Mouse (Mus musculus) brown adipose tissue, adult 24 weeks (tissue): ENCODE measurements around the gene Hamp2. TPM values are rescaled to one million over a fixed set of nuclear protein-coding genes. Genes with fewer than 3 reads are reported as not detected.
"Not testable (repeated sequence)": the region's sequence is repeated elsewhere in the genome, so short reads cannot be mapped to it uniquely, and the experiment has no call there.

Experiments
- H3K27ac ChIP-seq: fragments of 200-500 bp; replicated peaks from 2 replicates; pipeline ENCODE4 v1.5.1; 2012; ENCODE audit warnings: low read depth, mild to moderate bottlenecking, low read length
- H3K4me1 ChIP-seq: fragments of 200-500 bp; 2 replicates; pipeline ENCODE4 v1.6.1; 2012; ENCODE audit warnings: low read length, mixed read lengths; ENCODE audit not compliant: control insufficient read depth, insufficient read depth, insufficient read length
- H3K4me3 ChIP-seq: fragments of 200-500 bp; 2 replicates; pipeline ENCODE4 v1.5.1; 2012; ENCODE audit warnings: low read depth, mild to moderate bottlenecking, low read length, moderate library complexity; ENCODE audit not compliant: insufficient read depth
- polyA plus RNA-seq: library from polyadenylated mRNA; stranded (reverse); fragments of >200 nt; gene quantifications from 2 replicates; pipeline ENCODE4 v1.2.4, GENCODE M21; 2012; ENCODE audit not compliant: missing spikeins, insufficient read depth, insufficient read length

The Hamp2 gene
- polyA plus RNA-seq, 1 experiment = not detected

- H3K27ac ChIP-seq, H3K4me1 ChIP-seq, H3K4me3 ChIP-seq: not testable (repeated sequence)
Observed at GRCm38 (mm10) chr7:30940070-30940469, 15.6 kb upstream of the Hamp2 start.

GRCm38 (mm10) chr7:30935422-30936099 lies 11.1 kb upstream of the Hamp2 start:
- not testable (repeated sequence) for H3K4me1 ChIP-seq, H3K27ac ChIP-seq, H3K4me3 ChIP-seq

GRCm38 (mm10) chr7:30924071-30924470 lies 410 bp downstream of the Hamp2 start:
- Histone ChIP-seq H3K27ac (no peak overlapping the region), H3K4me1 (no peaks in the 10 kb centered on the region), H3K4me3 (no peak overlapping the region)

- not testable (repeated sequence) for H3K4me3 ChIP-seq, H3K27ac ChIP-seq, H3K4me1 ChIP-seq
Observed at GRCm38 (mm10) chr7:30922490-30922889, 2.0 kb downstream of the Hamp2 start.

GRCm38 (mm10) chr7:30920217-30920616 lies 4.3 kb downstream of the Hamp2 start:
- no peak overlapping the region for H3K27ac ChIP-seq
- H3K4me3 ChIP-seq = no peak overlapping the region
- H3K4me1 ChIP-seq = no peaks in the 10 kb centered on the region

GRCm38 (mm10) chr7:30917219-30917618 lies 7.3 kb downstream of the Hamp2 start:
- Histone ChIP-seq H3K4me3 (no peak overlapping the region), H3K27ac (no peak overlapping the region), H3K4me1 (no peaks in the 10 kb centered on the region)

- Histone ChIP-seq H3K27ac (no peak overlapping the region), H3K4me1 (no peaks in the 10 kb centered on the region), H3K4me3 (no peak overlapping the region)
Observed at GRCm38 (mm10) chr7:30916713-30917112, 7.8 kb downstream of the Hamp2 start.

GRCm38 (mm10) chr7:30914732-30915131 lies 9.7 kb downstream of the Hamp2 start, which contains the start of gene Mag:
Gene Mag, minus strand, starts transcription at chr7:30914873.
- no peaks in the 10 kb centered on the region for H3K4me1 ChIP-seq
- H3K27ac ChIP-seq = no peak within 1 kb of the TSS
- no peak within 1 kb of the TSS for H3K4me3 ChIP-seq

GRCm38 (mm10) chr7:30909773-30910172 lies 14.7 kb downstream of the Hamp2 start:
- no peak overlapping the region for H3K27ac ChIP-seq
- H3K4me1 ChIP-seq = peaks cover 3% of the 10 kb centered on the region; the same call in 1 of the 2 replicates
- no peak overlapping the region for H3K4me3 ChIP-seq

- Histone ChIP-seq H3K27ac (no peak overlapping the region), H3K4me1 (peaks cover 3% of the 10 kb centered on the region; the same call in 1 of the 2 replicates), H3K4me3 (0 out of 2 replicates have a peak overlapping the region, but pooled peaks have one; percentile 12)
Observed at GRCm38 (mm10) chr7:30908992-30909431, 15.5 kb downstream of the Hamp2 start.

- 0 out of 2 replicates have a peak overlapping the region, but pooled peaks have one; percentile 12 for H3K4me3 ChIP-seq
Observed at GRCm38 (mm10) chr7:30908277-30908991, 16.0 kb downstream of the Hamp2 start.

GRCm38 (mm10) chr7:30904042-30904441 lies 20.4 kb downstream of the Hamp2 start:
- peaks cover 2% of the 10 kb centered on the region; the same call in 1 of the 2 replicates for H3K4me1 ChIP-seq
- no peak overlapping the region for H3K27ac ChIP-seq
- no peak overlapping the region for H3K4me3 ChIP-seq

More at GRCm38 (mm10) chr7:30908277-30908991, 16.0 kb downstream of the Hamp2 start:
- Histone ChIP-seq H3K27ac (no peak overlapping the region), H3K4me1 (peaks cover 3% of the 10 kb centered on the region; the same call in 1 of the 2 replicates)

GRCm38 (mm10) chr7:30895217-30895616 lies 29.3 kb downstream of the Hamp2 start:
- Histone ChIP-seq H3K4me1 (no peaks in the 10 kb centered on the region), H3K27ac (no peak overlapping the region)

GRCm38 (mm10) chr7:30892515-30892914 lies 32.0 kb downstream of the Hamp2 start:
- no peak overlapping the region for H3K4me3 ChIP-seq
- no peaks in the 10 kb centered on the region for H3K4me1 ChIP-seq
- H3K27ac ChIP-seq = no peak overlapping the region

More at GRCm38 (mm10) chr7:30895217-30895616, 29.3 kb downstream of the Hamp2 start:
- H3K4me3 ChIP-seq = no peak overlapping the region

- no peak overlapping the region for H3K4me3 ChIP-seq
- no peaks in the 10 kb centered on the region for H3K4me1 ChIP-seq
- H3K27ac ChIP-seq = no peak overlapping the region
Observed at GRCm38 (mm10) chr7:30891746-30892145, 32.7 kb downstream of the Hamp2 start.
